Mouse (Mus musculus) kidney, adult 2 months (tissue): ENCODE results near the gene Tfr2. TPM values are rescaled to one million over a fixed set of nuclear protein-coding genes. Genes with fewer than 3 reads are reported as not detected.
A peak's percentile ranks its signal among the peaks of the same experiment; 100 is the strongest.

ENCODE experiments used
- DNase-seq: peaks from one replicate; pipeline ENCODE4 v3.0.0; 2021
- H3K27ac ChIP-seq: fragments of 200-500 bp; 2 replicates; pipeline ENCODE4 v1.5.1; 2012; ENCODE audit warnings: low read depth, low read length, control low read depth, inconsistent platforms; ENCODE audit not compliant: insufficient read depth
- H3K27me3 ChIP-seq: fragments of 200-500 bp; replicated peaks from 2 replicates; pipeline ENCODE4 v1.6.1; 2012; ENCODE audit warnings: mild to moderate bottlenecking, moderate library complexity, low read length, inconsistent platforms; ENCODE audit not compliant: control insufficient read depth, insufficient read depth
- H3K36me3 ChIP-seq: fragments of 200-500 bp; 2 replicates; pipeline ENCODE4 v1.6.1; 2012; ENCODE audit warnings: mild to moderate bottlenecking, moderate library complexity, low read length, inconsistent platforms; ENCODE audit not compliant: control insufficient read depth, insufficient read depth
- H3K4me1 ChIP-seq: fragments of 200-500 bp; 2 replicates; pipeline ENCODE4 v1.6.1; 2011; ENCODE audit warnings: low read length; ENCODE audit not compliant: control insufficient read depth, insufficient read depth
- H3K4me3 ChIP-seq: fragments of 200-500 bp; 2 replicates; pipeline ENCODE4 v1.5.1; 2011; ENCODE audit warnings: mild to moderate bottlenecking, low read depth, low read length, control low read depth; ENCODE audit not compliant: insufficient read depth
- CTCF ChIP-seq: fragments of 200-500 bp; conservative IDR thresholded peaks from 2 replicates; pipeline ENCODE4 v1.5.1; 2011; ENCODE audit warnings: low read depth, mild to moderate bottlenecking, control low read depth, low read length, moderate library complexity, mixed read lengths; ENCODE audit not compliant: insufficient read depth, insufficient read length
- POLR2A ChIP-seq: fragments of 200-500 bp; IDR thresholded peaks from one replicate; pipeline ENCODE4 v1.6.1; 2011; ENCODE audit warnings: low read depth, low read length, control low read depth
- WGBS: fragments of 180-500 bp; shearing (Covaris S2); methylation state at CpG from one replicate; pipeline ENCODE4 v1.1.7; 2018; 5-methylcytosine and 5-hydroxymethylcytosine counted together
- polyA plus RNA-seq: library from polyadenylated mRNA; depleted of rRNA; stranded (reverse); fragments of >200 nt; gene quantifications from 2 replicates; pipeline ENCODE4 v1.2.3, GENCODE M21; 2012

Gene Tfr2
- polyA plus RNA-seq, 1 experiment, result 1.2 TPM

DNA sequence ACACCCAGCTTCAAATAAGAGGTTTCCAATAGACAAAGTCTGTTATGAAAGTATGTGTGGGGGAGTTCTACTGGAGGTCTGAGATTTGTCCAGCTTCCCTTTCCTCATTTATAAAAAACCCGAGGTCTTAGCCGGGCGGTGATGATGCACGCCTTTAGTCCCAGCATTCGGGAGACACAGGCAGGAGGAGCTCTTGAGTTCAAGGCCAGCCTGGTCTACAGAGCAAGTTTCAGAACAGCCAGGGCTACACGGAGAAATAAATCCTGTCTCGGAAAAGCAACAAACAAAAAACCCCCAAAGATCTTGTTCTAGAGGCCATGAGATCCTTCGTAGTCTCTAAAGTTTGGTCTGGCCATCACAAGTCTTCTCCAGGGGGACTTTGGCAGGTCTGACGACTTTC is 58.4 kb downstream of the Tfr2 start:
- H3K36me3 ChIP-seq, result no peaks in the 10 kb centered on the region
- TF ChIP-seq POLR2A (no peak), CTCF (no peak)
- peaks cover 5% of the 10 kb centered on the region; the same call in 1 of the 2 replicates for H3K4me1 ChIP-seq
- no peaks in the 10 kb centered on the region for H3K27me3 ChIP-seq
- peak; percentile 52 for DNase-seq
- H3K27ac ChIP-seq, result peak overlapping the region; percentile 98
- WGBS, result 1% methylated on average over 9 of the region's 9 CpGs
- peak overlapping the region; percentile 82 for H3K4me3 ChIP-seq

DNA sequence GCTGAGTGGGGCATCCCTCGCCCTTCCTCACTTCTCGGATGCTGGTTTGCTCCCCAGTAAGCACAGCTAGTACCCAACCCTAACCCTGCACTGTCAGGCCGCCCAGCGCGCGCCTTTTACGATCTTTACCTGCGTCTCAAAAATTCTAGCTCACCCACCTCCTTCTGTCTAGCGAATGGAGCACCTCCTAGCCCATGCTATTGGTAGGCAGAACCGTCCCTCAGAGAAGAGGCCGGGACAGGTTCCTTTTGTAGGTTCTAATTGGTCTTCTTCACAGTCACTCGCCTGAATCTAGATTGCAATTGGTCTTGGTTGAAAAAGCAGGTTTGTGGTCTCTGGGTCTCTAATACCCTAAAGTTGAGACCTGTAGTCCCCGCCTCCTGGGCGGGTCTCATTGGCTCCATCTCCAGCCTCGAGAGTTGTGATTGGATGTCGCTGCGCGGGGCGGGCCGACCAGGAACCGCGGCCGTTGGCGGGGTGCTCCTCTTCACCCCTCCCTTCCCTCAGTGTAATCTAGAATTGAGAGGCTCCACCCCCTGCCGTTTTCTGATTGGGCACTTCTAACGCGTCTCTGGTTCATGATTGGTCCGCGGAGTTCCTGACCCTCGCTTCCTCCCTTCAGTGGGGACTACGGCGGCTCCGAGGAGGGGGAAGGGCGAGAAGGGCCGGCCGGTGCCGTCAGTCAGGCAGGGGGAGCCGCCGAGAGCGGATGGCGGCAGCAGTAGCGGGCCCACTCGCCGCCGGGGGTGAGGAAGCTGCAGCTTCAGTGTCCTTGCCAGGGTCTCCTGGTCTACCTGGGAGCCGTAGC is 59.1 kb downstream of the Tfr2 start, which contains the start of the genes Fbxo24, Lrch4 and Gm20605:
Gene Fbxo24, minus strand, starts transcription at position 505 of the 808 bp plus-strand sequence.
Gene Lrch4, plus strand, starts transcription at position 624 of the 808 bp plus-strand sequence.
Gene Gm20605, plus strand, starts transcription at position 678 of the 808 bp plus-strand sequence.
- Histone ChIP-seq H3K27me3 (no peaks in the 10 kb centered on the region), H3K27ac (peak within 1 kb of the TSS; percentile 98), H3K4me1 (peaks cover 12% of the 10 kb centered on the region), H3K4me3 (peak within 1 kb of the TSS; percentile 86), H3K36me3 (no peaks in the 10 kb centered on the region)
- WGBS, result under 1% methylated on average over 46 of the region's 46 CpGs
- TF ChIP-seq CTCF (no peak), POLR2A (peak; percentile 85)
- peak; percentile 100 for DNase-seq

DNA sequence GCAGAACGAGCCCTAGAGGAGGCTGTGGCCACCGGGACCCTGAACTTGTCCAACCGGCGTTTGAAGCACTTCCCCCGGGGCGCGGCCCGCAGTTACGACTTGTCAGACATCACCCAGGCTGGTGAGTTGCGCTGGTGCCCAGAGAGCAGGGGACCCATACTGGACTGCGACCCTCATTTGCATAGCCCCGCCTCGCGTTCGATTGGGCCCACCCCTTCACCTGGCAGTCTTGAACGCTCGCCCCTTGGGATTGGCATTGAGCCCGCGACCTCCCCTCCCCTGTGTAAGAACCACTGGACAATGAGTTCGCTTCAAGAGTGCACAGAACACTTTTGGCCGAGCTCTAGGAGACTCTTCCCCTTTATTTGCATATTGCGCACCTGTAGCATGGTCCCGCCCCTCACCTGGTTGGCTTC is 59.7 kb downstream of the Tfr2 start:
- under 1% methylated on average over 23 of the region's 23 CpGs for WGBS
- Histone ChIP-seq H3K4me3 (peak overlapping the region; percentile 86), H3K4me1 (peaks cover 18% of the 10 kb centered on the region), H3K27me3 (no peaks in the 10 kb centered on the region), H3K27ac (peak overlapping the region; percentile 93), H3K36me3 (no peaks in the 10 kb centered on the region)
- TF ChIP-seq CTCF, result no peak
- TF ChIP-seq POLR2A, result no peak
- peak; percentile 84 for DNase-seq

DNA sequence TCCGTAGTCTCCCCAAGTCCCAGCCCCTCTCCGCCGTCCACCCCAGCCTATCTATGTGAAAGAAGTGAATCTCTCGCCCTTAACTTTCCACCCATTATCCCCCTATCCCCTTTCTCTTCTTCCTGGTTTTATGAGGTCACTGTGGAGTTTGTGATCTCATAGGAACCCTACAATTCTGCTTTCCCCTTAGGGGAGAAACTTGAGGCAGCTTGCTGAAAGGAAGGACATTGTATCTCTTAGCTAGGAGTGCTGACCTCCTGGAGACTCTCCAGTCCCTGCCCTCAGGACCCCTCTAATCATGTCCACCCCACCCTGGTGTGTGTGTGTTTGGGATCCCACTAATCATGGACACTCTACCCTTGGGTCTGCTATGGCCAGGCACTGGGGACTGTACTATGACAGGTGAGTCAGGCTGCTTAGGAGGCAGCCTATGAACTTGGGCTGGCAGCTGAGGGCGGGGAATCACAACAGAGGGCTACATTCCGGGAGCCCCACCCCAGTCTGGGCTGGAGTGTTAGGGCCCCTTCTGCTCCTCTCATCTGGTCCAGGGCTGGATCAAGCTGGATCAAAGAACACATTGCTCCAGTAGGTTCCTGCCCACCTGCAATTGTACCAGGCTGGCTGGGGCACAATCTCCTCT is 60.4 kb downstream of the Tfr2 start:
- no peak for TF ChIP-seq POLR2A
- no peak for TF ChIP-seq CTCF

DNA sequence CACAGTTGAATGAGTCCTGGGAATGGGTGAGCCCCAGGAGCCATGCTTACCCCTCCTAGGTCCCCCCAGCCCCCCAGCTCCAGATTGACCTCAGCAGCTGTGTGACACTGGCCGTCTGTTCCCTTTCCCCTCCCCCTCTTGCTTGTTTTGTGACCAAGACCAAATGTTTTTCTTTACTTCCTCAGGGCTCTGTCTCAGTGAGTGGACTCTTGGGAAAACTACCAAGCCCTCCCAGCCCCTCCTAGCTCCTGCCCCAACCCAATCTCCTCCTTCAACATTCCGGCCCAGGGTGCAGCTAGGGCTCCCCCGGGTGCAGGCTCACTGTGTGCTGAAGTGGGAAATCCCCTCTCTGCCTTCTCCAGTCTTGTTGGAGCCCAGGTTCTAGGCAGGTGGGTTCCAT is 61.0 kb downstream of the Tfr2 start:
- 16% methylated on average over 3 of the region's 3 CpGs for WGBS
- DNase-seq, result peak; percentile 83

More for the DNA sequence above, 60.4 kb downstream of the Tfr2 start:
- Histone ChIP-seq H3K36me3 (no peaks in the 10 kb centered on the region), H3K4me3 (peak overlapping the region; percentile 86), H3K4me1 (peaks cover 18% of the 10 kb centered on the region), H3K27me3 (no peaks in the 10 kb centered on the region), H3K27ac (peak overlapping the region; percentile 93)
- WGBS, result 11% methylated on average over 6 of the region's 6 CpGs
- DNase-seq, result peak; percentile 76

DNA sequence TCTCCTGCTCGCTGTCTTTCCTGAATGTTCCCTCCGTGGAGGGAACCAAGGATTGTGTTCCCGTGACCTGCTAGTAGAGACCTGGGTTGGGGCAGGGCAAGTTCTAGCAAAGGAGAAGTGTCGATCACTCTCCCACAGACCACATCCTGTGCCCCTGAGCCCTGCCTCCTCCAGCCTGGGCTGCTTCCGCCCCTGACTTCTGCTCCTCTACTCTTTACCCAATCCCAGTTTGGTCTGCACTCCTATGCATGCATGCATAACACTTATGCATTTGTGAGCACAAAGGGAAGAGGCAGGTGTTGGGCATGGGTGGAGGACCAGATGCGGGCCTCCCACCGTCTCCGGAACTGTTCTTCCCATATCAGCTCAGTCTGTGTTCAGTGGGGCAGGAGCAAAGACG is 61.5 kb downstream of the Tfr2 start:
- TF ChIP-seq CTCF (no peak), POLR2A (no peak)
- 22% methylated on average over 9 of the region's 9 CpGs for WGBS
- peak overlapping the region; percentile 93 for H3K27ac ChIP-seq
- peak overlapping the region; percentile 40 for H3K4me3 ChIP-seq
- H3K27me3 ChIP-seq, result no peaks in the 10 kb centered on the region
- peaks cover 18% of the 10 kb centered on the region for H3K4me1 ChIP-seq
- DNase-seq, result peak; percentile 54
- no peaks in the 10 kb centered on the region for H3K36me3 ChIP-seq

More for the DNA sequence above, 61.0 kb downstream of the Tfr2 start:
- Histone ChIP-seq H3K27ac (peak overlapping the region; percentile 93), H3K4me3 (peak overlapping the region; percentile 86), H3K4me1 (peaks cover 18% of the 10 kb centered on the region), H3K36me3 (no peaks in the 10 kb centered on the region), H3K27me3 (no peaks in the 10 kb centered on the region)
- TF ChIP-seq CTCF (no peak), POLR2A (no peak)

DNA sequence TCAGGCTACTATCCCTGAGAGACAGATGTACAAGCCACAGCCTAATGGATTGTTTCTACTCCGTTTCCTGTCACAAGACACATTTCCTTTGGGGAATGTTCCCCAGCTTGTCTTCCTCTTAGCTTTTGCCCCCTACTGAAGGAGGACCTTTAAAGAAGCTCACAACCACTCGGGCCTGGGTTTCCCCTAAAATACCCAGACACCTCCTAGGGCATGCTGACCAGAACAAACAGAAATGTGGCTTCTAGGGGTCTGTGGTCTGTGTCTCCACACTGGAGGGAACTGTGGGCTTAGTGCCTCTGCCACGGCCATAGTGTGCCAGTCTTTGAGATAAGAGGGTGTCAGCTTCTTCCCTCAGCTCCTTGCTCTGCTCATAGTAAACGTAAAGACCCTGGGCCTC is 62.0 kb downstream of the Tfr2 start:
- 46% methylated on average over 4 of the region's 4 CpGs for WGBS
- Histone ChIP-seq H3K4me3 (peak overlapping the region; percentile 40), H3K27me3 (no peaks in the 10 kb centered on the region), H3K4me1 (peaks cover 18% of the 10 kb centered on the region), H3K36me3 (no peaks in the 10 kb centered on the region), H3K27ac (peak overlapping the region; percentile 93)
- no peak for TF ChIP-seq POLR2A
- no peak for TF ChIP-seq CTCF
- no peak for DNase-seq
